Mouse (Mus musculus): ENCODE measurements at regions not wholly inside any gene's neighbourhood (a gene's known extent, or its start where the extent isn't known, plus 50 kb on each side); places are given as distances from the start of the nearest gene placed in this dataset.
"Not testable (repeated sequence)": the region's sequence is repeated elsewhere in the genome, so short reads cannot be mapped to it uniquely, and the experiment has no call there.

GRCm38 (mm10) chr10:33715701-33716250, 70.7 kb downstream of the Sult3a2 start:
- DNase-seq, result no peak

GRCm38 (mm10) chr10:33708656-33709055, 77.8 kb downstream of the Sult3a2 start:
- not testable (repeated sequence) for DNase-seq

- DNase-seq, result not testable (repeated sequence)
Observed at GRCm38 (mm10) chr10:33704245-33704644, 79.7 kb upstream of the Clvs2 start.

DNA sequence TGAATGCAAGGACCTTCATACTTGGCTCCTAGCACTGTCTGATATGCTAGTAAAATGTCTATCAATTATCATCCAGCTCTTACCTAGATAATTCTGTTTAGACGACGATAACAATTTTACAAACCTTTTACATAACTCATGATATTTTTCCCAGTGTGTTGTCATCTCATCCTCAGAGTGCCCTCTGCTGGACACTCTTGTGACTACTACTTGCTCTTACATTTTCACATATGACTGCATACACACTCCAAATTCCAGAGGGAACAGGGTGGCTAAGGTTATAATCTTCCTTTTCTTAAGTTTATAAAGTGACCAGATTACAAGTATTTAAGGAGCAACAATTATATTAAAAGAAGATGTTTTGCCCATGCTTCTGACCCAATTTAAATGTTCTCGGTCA, 78.9 kb upstream of the Clvs2 start:
- DNase-seq, result peak; percentile 19

Data from liver (tissue).